Comparison of ENCODE assay signal across 10 mouse cellular contexts in the genomic region with DNA sequence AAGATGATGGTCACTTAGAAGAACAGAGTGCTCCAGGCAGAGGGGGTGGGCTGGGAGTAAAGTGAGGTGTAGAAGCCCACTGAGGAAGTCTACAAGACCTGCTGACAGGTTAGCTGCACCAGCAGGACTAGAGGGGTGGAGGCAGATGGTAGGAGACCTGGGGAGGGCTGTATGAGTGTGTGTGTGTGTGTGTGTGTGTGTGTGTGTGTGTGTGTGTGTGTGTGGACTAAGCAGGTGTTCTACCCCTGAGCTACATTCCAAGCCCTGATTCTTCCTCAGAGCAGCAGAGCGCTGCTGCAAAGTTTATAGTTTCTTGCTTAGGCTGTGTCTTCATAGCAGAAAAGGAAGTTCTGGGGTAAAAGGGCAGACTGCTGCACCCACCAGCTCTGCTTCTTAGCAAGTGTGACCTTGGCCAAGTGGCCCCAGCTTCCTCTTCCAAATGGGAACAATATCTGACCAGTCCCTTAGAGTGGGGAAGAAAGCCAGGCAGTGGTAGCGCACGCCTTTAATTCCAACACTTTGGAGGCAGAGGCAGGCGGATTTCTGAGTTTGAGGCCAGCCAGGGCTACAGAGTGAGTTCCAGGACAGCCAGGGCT. TPM values are rescaled to one million over a fixed set of nuclear protein-coding genes. Genes with fewer than 3 reads are reported as not detected.
DNase-seq lines count a peak whose midpoint lies in the region; ATAC-seq lines count a peak whose summit lies in the region.
"Had no signal": no experiment of that assay in that cellular context is flagged by ENCODE, and none has a peak within 500 bp of the region (broad histone marks: within the 10 kb centered on the region; RNA-seq: fewer than 3 reads in every experiment).

No protein-coding gene starts in this region.

- H3K36me3 ChIP-seq in embryonic facial prominence, embryonic 12.5 days = no peaks in the 10 kb centered on the region
- H3K36me3 ChIP-seq in embryonic facial prominence, embryonic 10.5 days (replicated peaks) = no peaks in the 10 kb centered on the region
- no peaks in the 10 kb centered on the region for H3K36me3 ChIP-seq in heart, embryonic 13.5 days

- 84% methylated on average over 4 of the region's 4 CpGs for WGBS in embryonic facial prominence, embryonic 12.5 days
- 92% methylated on average over 4 of the region's 4 CpGs for WGBS in embryonic facial prominence, embryonic 10.5 days
- 71% methylated on average over 4 of the region's 4 CpGs for WGBS in heart, embryonic 13.5 days

- peak overlapping the region; percentile 63 for H3K27ac ChIP-seq in embryonic facial prominence, embryonic 12.5 days
- no peak overlapping the region for H3K27ac ChIP-seq in embryonic facial prominence, embryonic 10.5 days (replicated peaks)
- H3K27ac ChIP-seq in heart, embryonic 13.5 days (replicated peaks) = peak overlapping the region; percentile 58

- no peak overlapping the region for H3K4me2 ChIP-seq in embryonic facial prominence, embryonic 12.5 days (replicated peaks)
- H3K4me2 ChIP-seq in heart, embryonic 13.5 days = no peak overlapping the region

- ATAC-seq in embryonic facial prominence, embryonic 12.5 days (ENCODE audit: insufficient number of reproducible peaks, insufficient read depth, low FRiP score, low TSS enrichment) = no peak
- ATAC-seq in heart, embryonic 13.5 days (ENCODE audit: extremely low read depth, insufficient number of reproducible peaks, low FRiP score, low TSS enrichment) = no peak
- peak; percentile 68 for ATAC-seq in monocyte, adult 5-6 weeks (replicated peaks; ENCODE audit: insufficient number of reproducible peaks, low FRiP score, low TSS enrichment, poor library complexity, severe bottlenecking)

- no peaks in the 10 kb centered on the region for H3K27me3 ChIP-seq in embryonic facial prominence, embryonic 12.5 days
- H3K27me3 ChIP-seq in embryonic facial prominence, embryonic 10.5 days (replicated peaks; ENCODE audit: low read depth, poor library complexity, severe bottlenecking) = no peaks in the 10 kb centered on the region
- no peaks in the 10 kb centered on the region for H3K27me3 ChIP-seq in heart, embryonic 13.5 days (replicated peaks)

- H3K4me1 ChIP-seq in embryonic facial prominence, embryonic 12.5 days = peaks cover 38% of the 10 kb centered on the region
- H3K4me1 ChIP-seq in embryonic facial prominence, embryonic 10.5 days = peaks cover 47% of the 10 kb centered on the region
- peaks cover 73% of the 10 kb centered on the region for H3K4me1 ChIP-seq in heart, embryonic 13.5 days

- H3K9me3 ChIP-seq in embryonic facial prominence, embryonic 12.5 days = no peaks in the 10 kb centered on the region
- no peaks in the 10 kb centered on the region for H3K9me3 ChIP-seq in embryonic facial prominence, embryonic 10.5 days
- no peaks in the 10 kb centered on the region for H3K9me3 ChIP-seq in heart, embryonic 13.5 days

- no peak overlapping the region for H3K4me3 ChIP-seq in embryonic facial prominence, embryonic 12.5 days
- H3K4me3 ChIP-seq in embryonic facial prominence, embryonic 10.5 days = no peak overlapping the region
- H3K4me3 ChIP-seq in heart, embryonic 13.5 days = no peak overlapping the region

- H3K9ac ChIP-seq in embryonic facial prominence, embryonic 12.5 days = no peak overlapping the region
- H3K9ac ChIP-seq in heart, embryonic 13.5 days = no peak overlapping the region

- DNase-seq in embryonic facial prominence, embryonic 10.5 days (ENCODE audit: low spot score) = no peak
- peak; percentile 59 for DNase-seq in layer of hippocampus, adult 9-11 months
- DNase-seq in layer of hippocampus, postnatal 10 days (ENCODE audit: low spot score in 2 of 2) = no peak
- DNase-seq in spleen, postnatal 10 days (ENCODE audit: low spot score in 2 of 2) = no peak
- DNase-seq in urinary bladder, postnatal 10 days (ENCODE audit: low spot score) = no peak
- DNase-seq: cerebellum, postnatal 14 days; gastrocnemius, postnatal 25 days had no signal

RNA-seq across cellular contexts. Expression of a gene that starts 18.2 kb away (rescaled TPM):
- polyA plus RNA-seq in embryonic facial prominence, embryonic 12.5 days (2016; fragmentation: Nextera tagmentation; extraction: Ambion mirVana) = 20.3 and 20.5 TPM in 2 replicates
- polyA plus RNA-seq in embryonic facial prominence, embryonic 10.5 days (2016; fragmentation: Nextera tagmentation; extraction: Ambion mirVana) = 13.2 and 13.5 TPM in 2 replicates
- 10 to 100 TPM; 15.8 to 18.9 TPM for total RNA-seq in layer of hippocampus, postnatal 10 days (2021)
- polyA plus RNA-seq in heart, embryonic 13.5 days (2015; fragmentation: Nextera tagmentation; extraction: Ambion mirVana) = 12.8 and 14.6 TPM in 2 replicates
- total RNA-seq in monocyte, adult 5-6 weeks (2017) = 8.2 to 10.9 TPM (median 10.0 TPM) in 3 replicates

RNA-seq across cellular contexts. Expression of a gene that starts 18.8 kb away (rescaled TPM):
- polyA plus RNA-seq in embryonic facial prominence, embryonic 12.5 days (2016; fragmentation: Nextera tagmentation; extraction: Ambion mirVana) = 41.5 and 41.7 TPM in 2 replicates
- polyA plus RNA-seq in embryonic facial prominence, embryonic 10.5 days (2016; fragmentation: Nextera tagmentation; extraction: Ambion mirVana) = 43.1 and 45.0 TPM in 2 replicates
- total RNA-seq in layer of hippocampus, postnatal 10 days (2021) = 10 to 100 TPM; 28.9 to 35.2 TPM
- polyA plus RNA-seq in heart, embryonic 13.5 days (2015; fragmentation: Nextera tagmentation; extraction: Ambion mirVana) = 17.2 and 22.1 TPM in 2 replicates
- 18.6 to 55.2 TPM (median 41.6 TPM) in 3 replicates for total RNA-seq in monocyte, adult 5-6 weeks (2017)

RNA-seq across cellular contexts. Expression of a gene that starts 36.0 kb away (rescaled TPM):
- 0.24 and 0.27 TPM in 2 replicates for polyA plus RNA-seq in embryonic facial prominence, embryonic 12.5 days (2016; fragmentation: Nextera tagmentation; extraction: Ambion mirVana)
- 0.22 TPM in 1 of 2 replicates, not detected in the other for polyA plus RNA-seq in embryonic facial prominence, embryonic 10.5 days (2016; fragmentation: Nextera tagmentation; extraction: Ambion mirVana)
- under 1 TPM; 0.34 to 0.40 TPM for total RNA-seq in layer of hippocampus, postnatal 10 days (2021)
- polyA plus RNA-seq in heart, embryonic 13.5 days (2015; fragmentation: Nextera tagmentation; extraction: Ambion mirVana) = not detected in 2 replicates
- not detected in 3 replicates for total RNA-seq in monocyte, adult 5-6 weeks (2017)

RNA-seq across cellular contexts. Expression of a gene that starts 45.6 kb away (rescaled TPM):
- 1.3 and 1.9 TPM in 2 replicates for polyA plus RNA-seq in embryonic facial prominence, embryonic 12.5 days (2016; fragmentation: Nextera tagmentation; extraction: Ambion mirVana)
- 1.1 and 1.3 TPM in 2 replicates for polyA plus RNA-seq in embryonic facial prominence, embryonic 10.5 days (2016; fragmentation: Nextera tagmentation; extraction: Ambion mirVana)
- total RNA-seq in layer of hippocampus, postnatal 10 days (2021) = 1 to 10 TPM; 9.1 to 9.3 TPM
- polyA plus RNA-seq in heart, embryonic 13.5 days (2015; fragmentation: Nextera tagmentation; extraction: Ambion mirVana) = 0.44 and 1.4 TPM in 2 replicates
- total RNA-seq in monocyte, adult 5-6 weeks (2017) = not detected in 3 replicates

RNA-seq across cellular contexts. Expression of a gene that starts 52.3 kb away (rescaled TPM):
- not detected in 2 replicates for polyA plus RNA-seq in embryonic facial prominence, embryonic 12.5 days (2016; fragmentation: Nextera tagmentation; extraction: Ambion mirVana)
- polyA plus RNA-seq in embryonic facial prominence, embryonic 10.5 days (2016; fragmentation: Nextera tagmentation; extraction: Ambion mirVana) = 0.17 TPM in 1 of 2 replicates, not detected in the other
- total RNA-seq in layer of hippocampus, postnatal 10 days (2021) = 1 to 10 TPM in 1 of 2 experiments, under 1 TPM in 1; 0.71 to 1.4 TPM
- polyA plus RNA-seq in heart, embryonic 13.5 days (2015; fragmentation: Nextera tagmentation; extraction: Ambion mirVana) = not detected in 2 replicates
- total RNA-seq in monocyte, adult 5-6 weeks (2017) = 0.43 to 0.67 TPM in 2 of 3 replicates, not detected in the other
